Mouse (Mus musculus) megakaryocyte, embryonic 14.5 days (primary cell): ENCODE data around the gene Afap1.

Source experiments
- FLI1 ChIP-seq: IDR thresholded peaks from 2 replicates; pipeline ENCODE4 v1.6.1; 2012; ENCODE audit warnings: low read length, inconsistent platforms, mixed read lengths
- GATA1 ChIP-seq: IDR thresholded peaks from 3 replicates; pipeline ENCODE4 v1.6.1; 2012; ENCODE audit warnings: mixed read lengths, low read length, inconsistent platforms, borderline replicate concordance

- TF ChIP-seq GATA1 (no peak), FLI1 (no peak)
These were observed 8.2 kb downstream of the Afap1 start for GRCm38 (mm10) chr5:35901226-35901809.
